Mouse (Mus musculus) C2C12 (cell line): ENCODE data around the gene Scn2b.

Experiments used
- CEBPB ChIP-seq: IDR thresholded peaks from one replicate; pipeline ENCODE4 v1.6.1; 2011; ENCODE audit warnings: low read depth, mild to moderate bottlenecking, control low read depth, moderate library complexity
- CTCF ChIP-seq: IDR thresholded peaks from one replicate; pipeline ENCODE4 v1.5.1; 2011; ENCODE audit not compliant: control insufficient read depth, insufficient read depth, insufficient read length
- FOSL1 ChIP-seq: IDR thresholded peaks from one replicate; pipeline ENCODE4 v1.8.0; 2011; ENCODE audit warnings: mild to moderate bottlenecking, low read length; ENCODE audit not compliant: poor library complexity, insufficient read depth, severe bottlenecking
- MAX ChIP-seq: IDR thresholded peaks from one replicate; pipeline ENCODE4 v1.6.1; 2011; ENCODE audit warnings: mild to moderate bottlenecking, control low read depth
- MYOD1 ChIP-seq: IDR thresholded peaks from one replicate; pipeline ENCODE4 v1.6.1; 2011; ENCODE audit warnings: low read depth; ENCODE audit not compliant: control insufficient read depth, insufficient read length
- MYOG ChIP-seq: IDR thresholded peaks from one replicate; pipeline ENCODE4 v1.6.1; 2011; ENCODE audit not compliant: control insufficient read depth, insufficient read length; ENCODE audit errors: extremely low read depth
- USF1 ChIP-seq: IDR thresholded peaks from one replicate; pipeline ENCODE4 v1.6.1; 2011; ENCODE audit warnings: low read depth, mild to moderate bottlenecking, control low read depth, moderate library complexity

DNA sequence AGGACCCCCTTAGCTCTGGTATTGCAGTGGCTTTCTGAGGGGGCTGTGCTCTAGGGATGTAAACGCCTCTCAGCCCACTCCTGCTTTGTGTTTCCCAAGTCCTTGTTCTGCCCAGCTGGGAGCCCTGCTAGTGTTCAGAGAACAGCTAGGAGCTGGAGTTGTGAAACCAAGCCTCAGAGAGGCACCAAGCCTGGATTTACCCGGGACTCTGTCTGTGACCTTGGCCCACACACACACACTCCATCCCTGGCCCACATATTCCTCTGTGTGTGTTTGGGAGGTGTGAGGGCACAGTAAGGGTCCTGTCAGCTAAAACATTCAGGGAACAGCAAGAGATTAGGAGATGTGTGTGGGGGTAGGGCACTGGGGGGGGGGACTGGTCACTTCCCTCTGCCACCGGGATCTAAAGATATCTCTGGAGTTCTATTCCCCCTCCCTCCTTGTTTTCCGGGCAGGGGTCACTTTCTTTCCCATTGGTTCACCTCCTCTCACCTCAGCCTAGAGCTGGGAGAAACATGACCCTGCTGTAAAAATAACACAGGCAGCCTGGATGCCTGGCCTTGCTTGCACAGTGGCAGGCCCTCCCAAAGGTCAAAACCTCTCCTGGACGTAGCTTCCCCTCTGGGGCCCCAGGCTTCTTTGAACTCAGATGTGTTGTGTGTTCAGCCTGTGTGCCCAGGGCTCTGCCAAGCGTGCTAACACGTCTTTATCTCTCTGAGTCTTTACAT, 19.0 kb downstream of the Scn2b start:
- TF ChIP-seq CTCF (no peak), MAX (no peak), CEBPB (no peak), MYOD1 (no peak), USF1 (no peak), MYOG (no peak), FOSL1 (no peak)
